Mouse (Mus musculus): ENCODE measurements around the gene Ddx39.

- TF ChIP-seq POLR2A (IDR thresholded peaks at IDR 0.05; ENCODE audit: low read depth, low read length), result no peak
- no peak for TF ChIP-seq CTCF (IDR thresholded peaks at IDR 0.05; ENCODE audit: extremely low read depth, insufficient read length, insufficient replicate concordance, low read depth, low read length)
Observed at GRCm38 (mm10) chr8:83699566-83699965, 15.4 kb upstream of the Ddx39 start.
